Mouse (Mus musculus) CH12.LX (cell line): ENCODE data around the gene R3hdm2.

Source experiments
- BHLHE40 ChIP-seq: IDR thresholded peaks from 2 replicates; pipeline ENCODE4 v1.6.1; 2011; ENCODE audit warnings: mild to moderate bottlenecking, low read depth, low read length, improper control_type of control experiment
- CTCF ChIP-seq, 2 experiments: IDR thresholded peaks in 1 of 2; conservative IDR thresholded peaks in 1 of 2; 2 replicates each; pipeline ENCODE4 v1.5.1; 2011 to 2012; ENCODE audit warnings: low read depth in 2 of 2, low read length in 2 of 2, improper control_type of control experiment in 1 of 2, inconsistent platforms in 1 of 2, mild to moderate bottlenecking in 1 of 2, moderate library complexity in 1 of 2
- E2F4 ChIP-seq: IDR thresholded peaks from 2 replicates; pipeline ENCODE4 v1.6.1; 2011; ENCODE audit warnings: low read depth, low read length, improper control_type of control experiment; ENCODE audit not compliant: insufficient replicate concordance
- EP300 ChIP-seq: IDR thresholded peaks from 2 replicates; pipeline ENCODE4 v1.6.1; 2011; ENCODE audit warnings: low read length, improper control_type of control experiment
- GABPA ChIP-seq: IDR thresholded peaks from 2 replicates; pipeline ENCODE4 v1.6.1; 2012; ENCODE audit warnings: low read depth, low read length, improper control_type of control experiment, inconsistent platforms; ENCODE audit not compliant: insufficient replicate concordance
- JUN ChIP-seq: IDR thresholded peaks from 2 replicates; pipeline ENCODE4 v1.6.1; 2011; ENCODE audit warnings: low read depth, mild to moderate bottlenecking, low read length, improper control_type of control experiment, moderate library complexity; ENCODE audit not compliant: insufficient read depth
- POLR2A ChIP-seq: IDR thresholded peaks from 2 replicates; pipeline ENCODE4 v1.6.1; 2011; ENCODE audit warnings: low read depth, mild to moderate bottlenecking, improper control_type of control experiment, low read length
- POLR2AphosphoS2 ChIP-seq: IDR thresholded peaks from 2 replicates; pipeline ENCODE4 v1.6.1; 2011; ENCODE audit warnings: low read depth, low read length, improper control_type of control experiment
- USF1 ChIP-seq: IDR thresholded peaks from 2 replicates; pipeline ENCODE4 v1.6.1; 2014; ENCODE audit warnings: low read depth, mild to moderate bottlenecking, inconsistent platforms, low read length, improper control_type of control experiment
- ZMIZ1 ChIP-seq: IDR thresholded peaks from 2 replicates; pipeline ENCODE4 v1.6.1; 2012; ENCODE audit warnings: low read depth, mild to moderate bottlenecking, inconsistent platforms, low read length, improper control_type of control experiment

- TF ChIP-seq GABPA (no peak), CTCF (conservative IDR thresholded peaks at IDR 0.05 in 1 of 2, IDR thresholded peaks at IDR 0.05 in 1 of 2; ENCODE audit: low read depth in 2 of 2, low read length in 2 of 2) (no peak), USF1 (no peak), E2F4 (no peak), ZMIZ1 (no peak), BHLHE40 (no peak), POLR2A (no peak), JUN (no peak), POLR2AphosphoS2 (no peak), EP300 (no peak)
Observed at GRCm38 (mm10) chr10:127381743-127382134, 1.6 kb downstream of the R3hdm2 start.
